Mouse (Mus musculus) ES-E14 (cell line): ENCODE data around the gene Flii. TPM values are rescaled to one million over a fixed set of nuclear protein-coding genes. Genes with fewer than 3 reads are reported as not detected.

ENCODE experiments used
- DNase-seq: peaks from one replicate; pipeline ENCODE4 v3.0.0-alpha.2; 2013; ENCODE audit warnings: low read depth, low spot score
- H3K27ac ChIP-seq: 2 replicates; pipeline ENCODE4 v1.5.1; 2012; ENCODE audit warnings: low read depth, mild to moderate bottlenecking, low read length, moderate library complexity, mixed read lengths; ENCODE audit not compliant: poor library complexity, insufficient read depth, severe bottlenecking
- H3K36me3 ChIP-seq: 2 replicates; pipeline ENCODE4 v1.6.1; 2012; ENCODE audit warnings: mild to moderate bottlenecking, low read length, moderate library complexity, mixed read lengths; ENCODE audit not compliant: control insufficient read depth, poor library complexity, insufficient read depth, severe bottlenecking
- H3K4me1 ChIP-seq, 2 experiments: fragments of 150-350 bp in 1 of 2; sonication (generic) in 1 of 2; 2 replicates each; pipeline ENCODE4 v1.6.1; 2012; ENCODE audit warnings: low read length in 2 of 2, mild to moderate bottlenecking in 1 of 2, mixed read lengths in 1 of 2; ENCODE audit not compliant: control insufficient read depth in 2 of 2, insufficient read depth in 2 of 2, poor library complexity in 1 of 2
- H3K4me3 ChIP-seq, 2 experiments: fragments of 150-350 bp in 1 of 2; sonication (generic) in 1 of 2; 2 replicates each; pipeline ENCODE4 v1.5.1; 2012; ENCODE audit warnings: low read length in 2 of 2, low read depth in 1 of 2, mild to moderate bottlenecking in 1 of 2, mixed read lengths in 1 of 2; ENCODE audit not compliant: insufficient read depth in 1 of 2, poor library complexity in 1 of 2, severe bottlenecking in 1 of 2
- H3K9ac ChIP-seq: 2 replicates; pipeline ENCODE4 v1.6.1; 2012; ENCODE audit warnings: low read depth, mild to moderate bottlenecking, low read length, mixed read lengths; ENCODE audit not compliant: poor library complexity, insufficient read depth, severe bottlenecking
- H3K9me3 ChIP-seq: fragments of 150-350 bp; sonication (generic); 2 replicates; pipeline ENCODE4 v1.6.1; 2012; ENCODE audit warnings: low read depth, mild to moderate bottlenecking, low read length; ENCODE audit not compliant: control insufficient read depth, insufficient read depth
- CHD2 ChIP-seq: IDR thresholded peaks from 2 replicates; pipeline ENCODE4 v1.6.1; 2014; ENCODE audit warnings: mild to moderate bottlenecking, low read depth, low read length, inconsistent platforms
- HCFC1 ChIP-seq: IDR thresholded peaks from 2 replicates; pipeline ENCODE4 v1.6.1; 2012; ENCODE audit warnings: low read length, inconsistent platforms, borderline replicate concordance; ENCODE audit not compliant: insufficient read depth
- MAFK ChIP-seq: IDR thresholded peaks from 2 replicates; pipeline ENCODE4 v1.6.1; 2014; ENCODE audit warnings: mild to moderate bottlenecking, low read depth, low read length, inconsistent platforms; ENCODE audit not compliant: insufficient read depth
- ZC3H11A ChIP-seq: IDR thresholded peaks from 2 replicates; pipeline ENCODE4 v1.6.1; 2012; ENCODE audit warnings: low read depth, mild to moderate bottlenecking, inconsistent platforms, low read length, borderline replicate concordance
- ZNF384 ChIP-seq: IDR thresholded peaks from 2 replicates; pipeline ENCODE4 v1.6.1; 2012; ENCODE audit warnings: low read depth, low read length, inconsistent platforms
- in situ Hi-C, 2 experiments: fragments of 600-800 bp; cut with MboI; formaldehyde crosslinking; loops; one replicate each; pipeline ENCODE4 v1.15.1; 2025; ENCODE audit warnings: low sequenced_read_pairs in 2 of 2, inconsistent platforms in 1 of 2; ENCODE audit not compliant: unreplicated experiment in 2 of 2
- total RNA-seq: library from RNA; depleted of rRNA; stranded (reverse); fragments of 300-350 nt; gene quantifications from 2 replicates; pipeline ENCODE4 v1.2.3, GENCODE M21; 2012

Gene Flii
- total RNA-seq, 1 experiment = 55.3 TPM

DNA sequence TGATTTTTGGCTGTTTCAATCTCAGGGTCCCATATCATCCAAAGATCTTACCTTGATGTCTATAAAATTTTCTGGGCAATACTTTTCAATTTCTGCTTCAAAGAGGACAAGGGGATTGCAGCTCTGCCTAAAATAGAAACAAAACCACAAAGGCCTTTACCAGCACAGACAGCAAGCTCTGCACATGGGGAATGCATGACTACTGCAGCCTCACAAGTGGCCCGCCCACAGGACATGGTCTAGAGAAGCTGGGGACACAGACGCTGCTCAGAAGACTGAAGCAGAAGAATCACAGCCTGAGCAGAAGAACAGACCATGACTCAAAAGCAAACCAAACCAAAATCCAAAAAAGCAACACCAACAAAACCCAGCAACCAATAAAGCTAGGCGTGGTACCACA lies 34.6 kb upstream of the Flii start:
- no peak for DNase-seq
- H3K36me3 ChIP-seq = peaks cover 7% of the 10 kb centered on the region
- in situ Hi-C loops = no loop called here
- H3K9me3 ChIP-seq = no peaks in the 10 kb centered on the region
- no peaks in the 10 kb centered on the region for H3K4me1 ChIP-seq
- H3K27ac ChIP-seq = no peak overlapping the region
- H3K9ac ChIP-seq = no peak overlapping the region
- no peak for TF ChIP-seq ZNF384
- no peak for TF ChIP-seq CHD2
- no peak for TF ChIP-seq HCFC1
- TF ChIP-seq MAFK = no peak
- TF ChIP-seq ZC3H11A = no peak
- H3K4me3 ChIP-seq = no peak overlapping the region

DNA sequence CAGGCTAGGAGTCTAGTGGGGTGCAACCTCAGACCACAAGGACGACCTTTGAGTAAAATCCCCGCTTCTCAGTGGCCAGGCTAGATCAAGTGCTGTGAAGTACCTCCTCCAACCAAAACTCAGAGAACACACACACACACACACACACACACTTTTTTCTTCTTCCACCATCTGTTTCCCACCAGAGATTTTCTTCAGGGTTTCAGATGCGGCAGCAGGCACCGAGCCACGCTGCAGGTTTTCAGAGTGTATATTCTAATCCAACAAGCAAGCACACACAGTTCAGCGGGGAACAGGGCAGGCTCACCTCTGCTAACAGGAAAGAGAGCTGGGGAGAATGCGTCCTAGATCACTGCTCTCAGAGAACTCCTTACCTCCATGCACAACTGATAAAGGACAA lies 28.5 kb upstream of the Flii start:
- H3K36me3 ChIP-seq = peaks cover 34% of the 10 kb centered on the region
- TF ChIP-seq CHD2 (no peak), MAFK (no peak), ZNF384 (no peak), HCFC1 (no peak), ZC3H11A (no peak)
- in situ Hi-C loops = no loop called here

DNA sequence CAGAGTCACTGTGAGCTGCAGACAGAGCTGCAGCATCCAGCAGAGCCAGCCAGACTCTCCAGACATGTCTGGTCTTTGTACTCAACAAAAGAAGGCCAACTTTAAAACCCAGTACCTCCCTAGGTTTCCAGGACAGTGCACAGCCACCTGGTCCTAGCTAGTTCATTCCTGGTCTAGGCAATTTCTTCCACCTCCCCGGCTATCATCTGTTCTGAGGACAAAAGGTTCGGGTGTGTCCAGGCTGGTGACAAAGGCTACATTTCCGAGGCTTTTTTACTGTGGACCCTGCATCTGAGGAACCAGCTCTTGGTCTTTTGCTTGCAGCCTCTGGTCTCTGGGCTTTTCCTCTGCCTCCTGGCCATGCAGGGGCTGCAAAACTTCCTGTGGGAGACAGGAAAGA lies 13.3 kb upstream of the Flii start:
- Histone ChIP-seq H3K4me1 (peaks cover 2 to 6% of the 10 kb centered on the region in 2 experiments; a peak in 3 of 4 replicates), H3K9me3 (no peaks in the 10 kb centered on the region), H3K27ac (peak overlapping the region; percentile 48; the same call in 1 of the 2 replicates), H3K36me3 (peaks cover 22% of the 10 kb centered on the region), H3K4me3 (no peak overlapping the region), H3K9ac (no peak overlapping the region)
- peak; percentile 65 for DNase-seq
- no peak for TF ChIP-seq ZC3H11A
- no peak for TF ChIP-seq CHD2
- no peak for TF ChIP-seq MAFK
- no peak for TF ChIP-seq ZNF384
- TF ChIP-seq HCFC1 = no peak
- in situ Hi-C loops = no loop called here

More for the DNA sequence above, 28.5 kb upstream of the Flii start:
- Histone ChIP-seq H3K4me1 (no peaks in the 10 kb centered on the region), H3K9ac (no peak overlapping the region), H3K27ac (no peak overlapping the region), H3K4me3 (no peak overlapping the region), H3K9me3 (no peaks in the 10 kb centered on the region)
- no peak for DNase-seq

DNA sequence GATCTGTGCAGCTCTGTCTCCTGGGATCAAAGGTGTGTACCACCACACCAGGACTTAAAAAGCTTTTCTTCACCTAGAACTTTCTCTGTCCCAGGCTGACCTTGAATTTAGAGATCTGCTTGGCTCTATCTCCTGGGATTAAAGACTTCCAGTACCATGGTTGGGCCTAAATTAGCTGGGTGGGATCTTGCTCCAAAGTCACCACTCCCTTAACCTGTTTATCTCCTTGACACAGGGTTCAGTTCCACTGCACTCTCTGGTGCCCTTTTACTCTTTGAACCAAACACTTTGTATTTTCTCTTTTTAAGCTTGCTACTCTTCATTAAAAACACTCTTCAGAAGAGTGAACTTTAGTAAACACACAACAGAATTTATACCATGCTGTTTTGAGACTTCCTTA lies 10.4 kb upstream of the Flii start:
- no peak for DNase-seq
- Histone ChIP-seq H3K36me3 (peaks cover 10% of the 10 kb centered on the region), H3K27ac (no peak overlapping the region), H3K9me3 (no peaks in the 10 kb centered on the region), H3K4me3 (no peak overlapping the region), H3K4me1 (peaks cover 2 to 6% of the 10 kb centered on the region in 2 experiments; a peak in 3 of 4 replicates), H3K9ac (no peak overlapping the region)
- TF ChIP-seq CHD2 (no peak), ZNF384 (no peak), ZC3H11A (no peak), MAFK (no peak), HCFC1 (no peak)
- in situ Hi-C loops = no loop called here

DNA sequence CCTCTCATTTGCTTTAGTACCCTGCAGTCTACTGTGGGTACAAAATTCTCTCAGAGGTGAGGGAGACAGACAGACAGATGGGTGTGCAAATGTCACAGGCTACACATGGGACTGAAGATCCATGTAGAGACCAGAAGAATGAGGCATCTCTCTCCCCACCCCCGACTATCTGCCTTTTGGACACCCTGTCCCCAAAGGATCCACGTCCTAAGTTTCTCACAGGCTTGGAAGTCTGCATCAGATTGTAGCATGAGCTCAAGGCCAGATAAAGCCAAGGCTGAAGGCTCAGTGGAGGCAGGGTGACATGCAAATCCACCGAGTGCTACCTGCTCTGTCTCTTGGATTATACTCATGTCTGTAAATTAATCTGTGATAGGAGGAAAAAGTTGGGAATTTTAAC lies 9.4 kb upstream of the Flii start:
- Histone ChIP-seq H3K9me3 (no peaks in the 10 kb centered on the region), H3K4me1 (peaks cover 2 to 6% of the 10 kb centered on the region in 2 experiments; a peak in 3 of 4 replicates), H3K4me3 (no peak overlapping the region), H3K36me3 (0 out of 2 replicates have a peak, but pooled peaks cover 3% of the 10 kb centered on the region), H3K9ac (no peak overlapping the region), H3K27ac (no peak overlapping the region)
- in situ Hi-C loops = no loop called here
- no peak for DNase-seq
- TF ChIP-seq MAFK (no peak), ZC3H11A (no peak), CHD2 (no peak), HCFC1 (no peak), ZNF384 (no peak)
